Mouse (Mus musculus) bone marrow, adult 2 months (tissue): ENCODE measurements around the gene Tfip11.

Experiments
- CTCF ChIP-seq: fragments of 200-500 bp; IDR thresholded peaks from 2 replicates; pipeline ENCODE4 v1.5.1; 2011; ENCODE audit warnings: low read length, control low read depth; ENCODE audit not compliant: control insufficient read depth, insufficient read depth
- POLR2A ChIP-seq: fragments of 200-500 bp; IDR thresholded peaks from 2 replicates; pipeline ENCODE4 v1.6.1; 2011; ENCODE audit warnings: low read depth, mild to moderate bottlenecking, control low read depth, low read length, borderline replicate concordance; ENCODE audit not compliant: control insufficient read depth

DNA sequence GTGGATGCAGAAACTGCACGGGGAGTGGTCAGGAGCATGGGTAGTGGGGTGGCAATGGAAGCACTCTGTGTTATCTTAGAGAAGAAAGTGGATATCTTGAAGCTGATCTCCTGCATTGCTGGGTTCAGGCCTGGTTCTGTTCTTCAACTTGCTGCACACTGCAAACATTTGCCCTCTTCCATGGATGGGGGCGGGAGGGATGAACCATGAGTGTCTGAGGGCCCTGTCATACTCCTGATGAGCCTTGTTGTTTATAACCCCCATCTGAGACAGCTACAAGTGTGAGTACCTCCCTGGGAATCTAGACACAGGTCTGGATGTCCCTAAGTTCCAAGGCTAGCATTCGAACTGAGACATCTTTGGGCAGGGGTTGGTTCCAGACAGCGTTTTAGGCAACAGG, 4.8 kb upstream of the Tfip11 start:
- TF ChIP-seq POLR2A (no peak), CTCF (no peak)
